Mouse (Mus musculus) kidney, embryonic 16.5 days (tissue): ENCODE results near the gene Sgk2. TPM values are rescaled to one million over a fixed set of nuclear protein-coding genes. Genes with fewer than 3 reads are reported as not detected.

Experiments used
- ATAC-seq: fragments of 200-750 bp; cut with Nextera tagmentation; 2 replicates; pipeline ENCODE4 v1.8.0; 2017; ENCODE audit warnings: moderate TSS enrichment; ENCODE audit not compliant: low FRiP score, low TSS enrichment
- H3K27ac ChIP-seq: fragments of 300-500 bp; sonication (generic); 2 replicates; pipeline ENCODE4 v1.5.1; 2014; ENCODE audit warnings: low read length
- H3K27me3 ChIP-seq: fragments of 300-500 bp; sonication (generic); 2 replicates; pipeline ENCODE4 v1.6.1; 2014; ENCODE audit warnings: low read length, control low read depth, mixed read lengths; ENCODE audit not compliant: insufficient read depth
- H3K36me3 ChIP-seq: fragments of 300-500 bp; sonication (generic); 2 replicates; pipeline ENCODE4 v1.6.1; 2014; ENCODE audit warnings: low read length, control low read depth, mixed read lengths; ENCODE audit not compliant: insufficient read depth
- H3K4me1 ChIP-seq: fragments of 300-500 bp; sonication (generic); 2 replicates; pipeline ENCODE4 v1.6.1; 2014; ENCODE audit warnings: low read length, control low read depth, mixed read lengths; ENCODE audit not compliant: insufficient read depth
- H3K4me2 ChIP-seq: fragments of 300-500 bp; sonication (generic); replicated peaks from 2 replicates; pipeline ENCODE4 v1.6.1; 2014; ENCODE audit warnings: low read depth, low read length
- H3K4me3 ChIP-seq: fragments of 300-500 bp; sonication (generic); 2 replicates; pipeline ENCODE4 v1.5.1; 2014; ENCODE audit warnings: mild to moderate bottlenecking, low read length
- H3K9ac ChIP-seq: fragments of 300-500 bp; sonication (generic); replicated peaks from 2 replicates; pipeline ENCODE4 v1.6.1; 2014; ENCODE audit warnings: low read length
- H3K9me3 ChIP-seq: fragments of 300-500 bp; sonication (generic); 2 replicates; pipeline ENCODE4 v1.6.1; 2016; ENCODE audit warnings: low read length, control low read depth
- WGBS: fragments of 180-500 bp; shearing (Covaris S2); extraction: QIAGEN DNeasy Blood & Tissue Kit; methylation state at CpG from one replicate; pipeline ENCODE4 v1.1.7; 2014; 5-methylcytosine and 5-hydroxymethylcytosine counted together
- polyA plus RNA-seq: library from polyadenylated mRNA; unstranded; fragments of >200 nt; fragmentation: Nextera tagmentation; extraction: Ambion mirVana; gene quantifications from 2 replicates; pipeline ENCODE4 v1.2.1, GENCODE M21; 2015

Sgk2 gene
- polyA plus RNA-seq, 1 experiment from 2014 or later, result 12.2 TPM

DNA sequence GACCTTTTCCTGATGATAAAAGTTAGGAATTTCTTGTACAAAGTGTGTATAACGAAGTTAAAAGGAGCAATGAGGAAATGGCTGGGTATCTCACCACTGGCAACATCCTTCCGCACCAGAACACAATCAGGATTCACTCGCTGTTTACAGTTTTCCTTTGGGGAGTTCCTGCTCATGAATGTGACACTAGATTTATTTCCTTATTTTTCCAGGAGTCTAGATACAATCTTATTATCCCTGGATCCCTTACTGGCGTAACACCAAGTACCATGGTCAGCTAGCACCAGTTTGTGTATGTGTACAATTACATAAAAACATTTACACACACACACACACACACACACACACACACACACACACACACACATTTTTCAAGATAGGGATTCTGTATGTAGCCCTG lies 20.2 kb downstream of the Sgk2 start:
- 0 out of 2 replicates have a peak, but pooled peaks cover 3% of the 10 kb centered on the region for H3K27me3 ChIP-seq

DNA sequence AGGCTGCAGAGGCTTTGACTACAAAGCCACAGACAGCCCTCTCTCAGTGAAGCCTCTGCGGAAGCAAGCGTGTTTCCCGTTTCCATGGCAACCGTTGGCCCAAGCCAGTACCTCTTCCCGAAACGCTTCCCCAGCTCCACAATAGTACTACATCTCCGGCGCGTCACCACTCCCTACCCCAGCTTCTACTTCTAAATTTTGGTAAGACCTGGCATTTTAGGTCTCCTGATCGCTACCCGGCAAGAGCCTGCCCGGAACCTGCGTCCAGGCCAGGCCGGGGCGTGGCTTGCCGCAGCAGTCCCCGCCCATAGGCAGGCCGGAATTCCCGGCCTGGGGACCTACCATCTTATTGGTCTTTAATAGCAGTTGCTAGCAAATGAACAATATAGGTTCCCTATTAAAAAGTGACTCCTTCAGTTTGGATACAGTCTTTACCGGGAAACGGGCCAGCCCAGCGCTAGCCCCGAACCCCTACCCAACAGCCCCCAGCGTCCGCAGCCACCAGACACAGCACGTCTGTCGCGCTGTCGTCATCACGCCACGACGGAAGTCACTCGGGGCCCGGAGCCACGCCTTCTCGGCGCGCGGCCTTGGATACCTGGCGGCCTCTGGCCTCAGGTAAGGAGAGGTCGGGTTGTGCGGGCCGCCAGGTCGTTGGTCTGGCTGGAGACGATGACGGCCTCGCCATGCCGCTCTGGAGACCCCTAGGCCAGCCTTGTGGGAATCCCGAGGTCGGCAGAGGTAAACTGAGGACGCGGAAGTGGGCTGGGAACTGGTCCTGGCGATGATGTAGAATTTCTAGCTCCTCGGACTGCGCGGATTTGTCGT lies 30.0 kb downstream of the Sgk2 start, which contains the start of gene Ift52:
Ift52 (plus strand) TSS at position 439 of the 828 bp plus-strand sequence.
- under 1% methylated on average over 57 of the region's 57 CpGs for WGBS
- Histone ChIP-seq H3K36me3 (no peaks in the 10 kb centered on the region), H3K9ac (peak within 1 kb of the TSS; percentile 90), H3K4me1 (peaks cover 11% of the 10 kb centered on the region; the same call in 1 of the 2 replicates), H3K9me3 (no peaks in the 10 kb centered on the region), H3K27ac (peak within 1 kb of the TSS; percentile 86), H3K27me3 (no peaks in the 10 kb centered on the region), H3K4me3 (peak within 1 kb of the TSS; percentile 99), H3K4me2 (peak within 1 kb of the TSS; percentile 65)
- ATAC-seq, result peak; percentile 97

More for the DNA sequence above, 20.2 kb downstream of the Sgk2 start:
- no peak overlapping the region for H3K9ac ChIP-seq
- ATAC-seq, result no peak
- H3K4me3 ChIP-seq, result no peak overlapping the region
- WGBS, result 64% methylated on average over 4 of the region's 4 CpGs
- no peaks in the 10 kb centered on the region for H3K36me3 ChIP-seq
- H3K27ac ChIP-seq, result no peak overlapping the region
- H3K4me2 ChIP-seq, result no peak overlapping the region
- no peaks in the 10 kb centered on the region for H3K9me3 ChIP-seq
- no peaks in the 10 kb centered on the region for H3K4me1 ChIP-seq

DNA sequence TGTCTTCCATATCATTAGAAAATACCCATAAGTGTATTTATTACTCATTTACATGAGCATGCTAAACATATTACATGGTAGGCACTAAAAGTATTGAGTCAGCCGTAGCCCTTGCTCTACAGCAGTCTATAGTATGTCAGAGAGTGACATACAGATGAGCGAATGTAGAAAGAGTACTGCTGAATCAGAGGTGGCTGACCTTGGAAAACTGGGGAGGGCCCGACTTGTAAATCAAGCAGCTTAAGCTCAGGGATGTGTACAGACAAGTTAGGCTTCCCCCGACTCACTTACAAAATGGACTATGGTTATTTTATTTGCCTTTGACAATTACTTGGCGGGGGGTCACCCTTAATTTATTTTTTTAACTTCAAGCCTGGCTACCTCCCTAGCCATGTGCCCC lies 44.2 kb downstream of the Sgk2 start:
- H3K4me2 ChIP-seq, result no peak overlapping the region
- H3K27me3 ChIP-seq, result no peaks in the 10 kb centered on the region
- H3K4me1 ChIP-seq, result no peaks in the 10 kb centered on the region
- 74% methylated on average over 5 of the region's 5 CpGs for WGBS
- no peak overlapping the region for H3K27ac ChIP-seq
- H3K36me3 ChIP-seq, result peaks cover 46% of the 10 kb centered on the region
- no peak overlapping the region for H3K9ac ChIP-seq
- ATAC-seq, result no peak
- no peaks in the 10 kb centered on the region for H3K9me3 ChIP-seq
- H3K4me3 ChIP-seq, result no peak overlapping the region

DNA sequence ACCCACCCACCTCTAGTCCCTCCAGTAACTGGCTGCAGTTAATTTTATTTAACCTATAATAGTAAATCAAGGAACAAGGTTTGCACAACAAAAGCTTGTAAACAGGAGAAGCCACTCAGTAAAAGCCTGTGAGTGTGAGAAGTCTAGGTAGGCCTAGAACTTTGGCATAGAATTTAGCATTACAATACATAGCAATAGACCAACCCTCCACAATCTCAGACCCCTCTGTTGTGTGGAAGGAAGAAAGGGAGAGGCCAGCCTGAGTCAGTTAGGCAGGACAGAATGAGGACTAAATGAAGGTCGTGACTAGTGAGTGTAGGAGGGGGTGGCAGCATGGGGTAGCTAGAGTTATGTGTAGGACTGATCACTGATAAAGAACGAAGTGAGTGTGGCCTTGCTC lies 44.6 kb downstream of the Sgk2 start:
- H3K4me2 ChIP-seq, result no peak overlapping the region
- H3K27ac ChIP-seq, result no peak overlapping the region
- no peak for ATAC-seq
- no peaks in the 10 kb centered on the region for H3K27me3 ChIP-seq
- no peak overlapping the region for H3K9ac ChIP-seq
- 75% methylated on average over 2 of the region's 2 CpGs for WGBS
- H3K9me3 ChIP-seq, result no peaks in the 10 kb centered on the region
- H3K4me1 ChIP-seq, result no peaks in the 10 kb centered on the region
- H3K4me3 ChIP-seq, result no peak overlapping the region
- peaks cover 47% of the 10 kb centered on the region for H3K36me3 ChIP-seq

DNA sequence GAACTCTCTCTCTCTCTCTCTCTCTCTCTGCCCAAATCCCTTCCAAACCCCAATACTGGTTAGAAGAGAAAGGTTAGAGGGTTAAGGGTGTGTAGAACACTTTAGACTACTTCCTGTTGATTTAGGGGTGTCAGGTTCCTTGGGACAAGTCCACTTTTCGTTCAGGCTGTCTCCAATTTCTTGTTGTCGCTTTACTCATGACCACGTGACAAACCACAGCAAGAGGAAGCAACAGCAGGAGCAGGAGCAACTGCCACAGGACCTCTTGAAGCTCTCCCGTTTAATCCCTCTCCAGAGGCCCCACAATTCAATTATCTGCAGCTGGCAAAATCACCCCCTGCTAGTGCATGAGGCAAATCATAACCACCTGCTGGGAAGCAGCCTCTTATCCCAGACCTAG lies 45.5 kb downstream of the Sgk2 start:
- no peak overlapping the region for H3K4me2 ChIP-seq
- no peaks in the 10 kb centered on the region for H3K9me3 ChIP-seq
- 28% methylated on average over 4 of the region's 4 CpGs for WGBS
- no peak overlapping the region for H3K9ac ChIP-seq
- H3K27me3 ChIP-seq, result no peaks in the 10 kb centered on the region
- no peak overlapping the region for H3K4me3 ChIP-seq
- no peaks in the 10 kb centered on the region for H3K4me1 ChIP-seq
- H3K27ac ChIP-seq, result no peak overlapping the region
- no peak for ATAC-seq
- H3K36me3 ChIP-seq, result peaks cover 48% of the 10 kb centered on the region

DNA sequence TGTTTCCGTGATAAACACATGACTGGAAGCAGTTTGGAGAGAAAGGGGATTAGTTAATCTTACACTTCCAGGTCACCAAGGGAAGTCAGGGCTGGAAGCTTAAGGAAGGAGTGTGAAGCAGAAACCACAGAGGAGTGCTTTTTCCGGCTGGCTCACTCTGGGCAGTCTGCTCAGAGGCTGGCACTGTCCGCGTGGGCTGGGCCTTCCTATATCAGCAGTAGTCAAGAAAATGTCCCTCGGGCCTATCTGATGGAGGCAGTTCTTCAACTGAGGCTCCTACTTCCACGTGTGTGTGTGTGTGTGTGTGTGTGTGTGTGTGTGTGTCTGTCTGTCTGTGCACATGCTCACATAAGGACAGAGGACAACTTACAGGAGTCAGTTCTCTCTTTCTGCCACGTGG lies 52.8 kb downstream of the Sgk2 start:
- Histone ChIP-seq H3K9ac (no peak overlapping the region), H3K27me3 (no peaks in the 10 kb centered on the region), H3K4me3 (no peak overlapping the region), H3K4me2 (no peak overlapping the region), H3K4me1 (no peaks in the 10 kb centered on the region), H3K27ac (no peak overlapping the region), H3K9me3 (no peaks in the 10 kb centered on the region), H3K36me3 (peaks cover 62% of the 10 kb centered on the region)
- 87% methylated on average over 7 of the region's 7 CpGs for WGBS
- ATAC-seq, result no peak

DNA sequence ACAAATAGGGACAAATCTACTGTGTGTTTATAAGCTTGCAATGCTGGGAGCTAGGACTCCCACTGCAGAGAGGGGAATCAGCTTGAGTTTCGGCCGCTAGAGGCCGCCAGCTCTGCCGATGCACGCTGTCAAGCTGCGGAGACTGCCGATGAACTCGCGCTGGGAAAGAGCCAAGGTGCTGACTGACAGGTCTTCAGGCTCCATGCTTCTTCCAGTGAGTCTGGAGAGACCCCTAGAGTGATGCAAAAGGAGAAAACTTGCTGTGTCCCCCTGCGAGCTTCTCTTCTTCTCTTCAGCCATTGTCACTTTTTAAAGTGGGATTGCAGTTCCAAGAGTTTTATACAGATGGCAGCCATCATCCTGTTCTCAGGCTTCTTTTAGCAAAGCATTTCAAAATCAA lies 61.0 kb downstream of the Sgk2 start:
- 0 out of 2 replicates have a peak overlapping the region, but pooled peaks have one; percentile 32 for H3K9ac ChIP-seq
- no peaks in the 10 kb centered on the region for H3K9me3 ChIP-seq
- H3K4me2 ChIP-seq, result peak overlapping the region; percentile 51
- peak; percentile 82 for ATAC-seq
- peak overlapping the region; percentile 34 for H3K4me3 ChIP-seq
- peaks cover 32% of the 10 kb centered on the region for H3K36me3 ChIP-seq
- H3K27ac ChIP-seq, result no peak overlapping the region
- 4% methylated on average over 10 of the region's 10 CpGs for WGBS
- no peaks in the 10 kb centered on the region for H3K27me3 ChIP-seq
- H3K4me1 ChIP-seq, result no peaks in the 10 kb centered on the region

DNA sequence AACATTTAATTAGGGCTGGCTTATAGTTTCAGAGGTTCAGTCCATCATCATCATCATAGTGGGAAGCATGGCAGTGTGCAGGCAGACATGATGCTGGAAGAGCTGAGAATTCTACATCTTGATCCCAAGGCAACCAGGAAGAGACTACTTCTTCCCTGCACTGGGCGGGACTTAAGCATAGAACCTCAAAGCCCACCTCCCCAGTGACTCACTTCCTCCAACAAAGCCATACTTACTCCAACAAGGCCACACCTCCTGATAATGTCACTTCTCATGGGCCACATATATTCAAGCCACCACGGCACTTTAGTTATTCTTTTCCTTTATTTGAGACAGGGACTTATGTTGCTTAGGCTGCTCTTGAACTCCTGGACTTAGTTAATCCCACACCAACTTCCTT lies 62.0 kb downstream of the Sgk2 start:
- no peak overlapping the region for H3K4me2 ChIP-seq
- no peak overlapping the region for H3K27ac ChIP-seq
- H3K9me3 ChIP-seq, result no peaks in the 10 kb centered on the region
- H3K27me3 ChIP-seq, result no peaks in the 10 kb centered on the region
- H3K36me3 ChIP-seq, result peaks cover 22% of the 10 kb centered on the region
- no peak overlapping the region for H3K4me3 ChIP-seq
- no peak overlapping the region for H3K9ac ChIP-seq
- WGBS, result 95% methylated on average over 2 of the region's 2 CpGs
- H3K4me1 ChIP-seq, result peaks cover 4% of the 10 kb centered on the region; the same call in 1 of the 2 replicates
- ATAC-seq, result no peak

DNA sequence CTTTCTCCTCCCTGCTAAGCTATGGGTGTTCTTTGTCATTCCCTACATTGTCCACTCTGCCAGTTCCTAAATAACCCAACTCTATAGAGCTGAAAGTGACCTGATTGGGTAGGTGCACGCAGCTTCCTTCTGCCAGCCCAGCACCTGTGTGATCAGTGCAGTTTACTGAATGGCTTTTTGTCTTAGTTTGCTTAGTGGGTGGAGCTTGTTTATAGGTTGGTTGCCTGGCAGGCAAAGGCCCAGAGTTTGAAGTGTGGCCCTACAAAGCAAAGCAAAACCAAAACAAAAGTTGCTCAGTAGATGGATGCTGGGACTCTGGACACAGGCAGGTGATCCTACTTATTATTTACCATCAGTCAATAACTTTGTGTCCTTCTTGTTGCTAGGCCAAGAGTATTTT lies 64.6 kb downstream of the Sgk2 start:
- WGBS, result 64% methylated on average over 1 of the region's 1 CpGs
- no peak overlapping the region for H3K4me2 ChIP-seq
- H3K27ac ChIP-seq, result no peak overlapping the region
- no peaks in the 10 kb centered on the region for H3K27me3 ChIP-seq
- peaks cover 17% of the 10 kb centered on the region for H3K4me1 ChIP-seq
- no peak overlapping the region for H3K9ac ChIP-seq
- H3K4me3 ChIP-seq, result no peak overlapping the region
- H3K9me3 ChIP-seq, result no peaks in the 10 kb centered on the region
- ATAC-seq, result no peak
- H3K36me3 ChIP-seq, result peaks cover 6% of the 10 kb centered on the region; the same call in 1 of the 2 replicates

DNA sequence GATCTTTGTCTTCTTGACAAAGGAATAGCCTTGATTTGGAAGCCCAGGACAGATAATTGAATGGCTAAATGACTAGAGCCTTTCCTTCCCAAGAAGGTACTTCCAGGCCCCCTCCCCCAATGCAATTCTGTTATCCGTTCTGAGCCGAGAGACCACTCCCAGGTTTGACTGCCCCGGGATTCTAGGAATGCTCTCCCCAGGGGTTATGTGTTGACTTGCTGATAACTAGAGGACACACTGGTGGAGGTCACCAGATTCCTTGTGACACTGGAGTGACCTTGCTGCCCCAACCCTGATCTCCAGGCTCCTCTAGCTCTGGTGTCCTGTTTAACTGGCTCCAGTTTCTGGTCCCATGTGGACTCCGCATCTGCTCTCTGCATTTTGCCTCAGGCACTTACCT lies 65.0 kb downstream of the Sgk2 start:
- H3K27ac ChIP-seq, result no peak overlapping the region
- no peak overlapping the region for H3K9ac ChIP-seq
- H3K4me1 ChIP-seq, result peaks cover 18% of the 10 kb centered on the region
- H3K9me3 ChIP-seq, result no peaks in the 10 kb centered on the region
- H3K4me2 ChIP-seq, result no peak overlapping the region
- H3K4me3 ChIP-seq, result no peak overlapping the region
- no peaks in the 10 kb centered on the region for H3K27me3 ChIP-seq
- 46% methylated on average over 4 of the region's 4 CpGs for WGBS
- ATAC-seq, result no peak
- peaks cover 2% of the 10 kb centered on the region; the same call in 1 of the 2 replicates for H3K36me3 ChIP-seq
